In the genomic region with DNA sequence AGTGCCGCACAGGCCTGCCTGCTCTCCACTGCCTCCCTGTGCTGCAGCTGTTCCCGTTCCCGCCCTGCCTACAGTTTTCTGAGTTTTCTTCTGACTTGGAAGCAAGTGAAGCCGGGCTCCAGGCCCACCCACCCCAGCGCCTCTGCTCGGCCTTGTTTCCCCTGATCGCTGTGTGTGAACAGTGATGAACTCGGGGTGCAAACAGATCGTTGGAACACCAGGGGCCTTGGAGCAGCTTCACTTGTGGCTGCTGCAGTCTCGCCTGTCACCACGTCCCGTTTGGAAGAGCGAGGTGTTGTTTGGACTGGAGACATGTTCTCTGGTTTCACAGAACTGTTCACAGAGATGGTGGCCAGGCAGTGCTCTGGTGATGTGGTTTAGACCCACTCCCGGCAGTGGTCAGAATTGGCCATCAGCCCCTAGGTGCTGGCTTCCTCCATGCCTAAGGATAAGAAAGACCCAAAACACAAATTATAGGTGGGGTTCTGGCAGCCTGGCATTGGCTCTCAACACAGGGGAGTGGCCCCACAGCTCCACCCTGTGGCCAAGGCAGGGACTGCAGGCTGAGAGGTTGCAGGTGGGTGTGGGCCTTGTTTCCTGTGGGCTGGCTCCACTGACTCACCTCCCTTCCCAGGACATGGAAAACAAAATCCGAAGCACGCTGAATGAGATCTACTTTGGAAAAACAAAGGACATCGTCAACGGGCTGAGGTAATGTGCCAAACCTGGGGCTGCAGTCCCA, we compare ENCODE assay signal across 8 mouse cellular contexts. TPM values are rescaled to one million over a fixed set of nuclear protein-coding genes. Genes with fewer than 3 reads are reported as not detected.
DNase-seq lines count a peak whose midpoint lies in the region; ATAC-seq and TF ChIP-seq lines count a peak whose summit lies in the region.

No protein-coding gene starts in this region.

- H3K27ac ChIP-seq in liver, embryonic 14.5 days = no peak overlapping the region

- no peaks in the 10 kb centered on the region for H3K4me1 ChIP-seq in liver, embryonic 14.5 days (replicated peaks; ENCODE audit: control insufficient read depth in 2 of 2, insufficient read depth in 2 of 2, low read length in 1 of 2)

- no peak for ATAC-seq in liver, embryonic 14.5 days (ENCODE audit: insufficient read depth)

- H3K4me2 ChIP-seq in liver, embryonic 14.5 days (ENCODE audit: low read depth) = no peak overlapping the region

- no peaks in the 10 kb centered on the region for H3K9me3 ChIP-seq in liver, embryonic 14.5 days (ENCODE audit: control insufficient read depth, low read length)

- 71% methylated on average over 18 of the region's 18 CpGs for WGBS in liver, embryonic 14.5 days (ENCODE audit: insufficient replicate concordance)

- DNase-seq in 416B (ENCODE audit: low read depth) = peak; percentile 49
- DNase-seq in NIH3T3 (ENCODE audit: low read depth) = peak; percentile 89
- DNase-seq in cerebellum, postnatal 25 days = peak; percentile 89 to 92
- DNase-seq in gastrocnemius, postnatal 36 days = peak; percentile 85 to 92
- DNase-seq in kidney, postnatal 25 days = peak; percentile 85 to 91
- peak in 1 of 3 experiments; percentile 33 for DNase-seq in liver, embryonic 14.5 days (ENCODE audit: low read depth in 3 of 3, low spot score in 3 of 3)
- DNase-seq in retina, postnatal 1 day = peak; percentile 71
- peak; percentile 79 to 85 for DNase-seq in thymus, postnatal 36 days

- no peaks in the 10 kb centered on the region for H3K27me3 ChIP-seq in liver, embryonic 14.5 days (ENCODE audit: control insufficient read depth, insufficient read depth, low read length)

- H3K4me3 ChIP-seq in liver, embryonic 14.5 days (ENCODE audit: insufficient read depth in 1 of 2, low read depth in 2 of 2, low read length in 2 of 2) = no peak overlapping the region

- no peak overlapping the region for H3K9ac ChIP-seq in liver, embryonic 14.5 days (replicated peaks)

- intact Hi-C loops in gastrocnemius, postnatal 36 days (cut with DNase I) = loop anchor here (5.0 kb wide), 1 partner anchor 75 kb away; no protein-coding TSS in a partner anchor

- no peak for TF ChIP-seq EP300 in liver, embryonic 14.5 days (IDR thresholded peaks at IDR 0.05; ENCODE audit: low read depth)

- peaks cover 6% of the 10 kb centered on the region; the same call in 1 of the 2 replicates for H3K36me3 ChIP-seq in liver, embryonic 14.5 days (replicated peaks; ENCODE audit: control insufficient read depth, insufficient read depth, low read depth)

- TF ChIP-seq CTCF in liver, embryonic 14.5 days (IDR thresholded peaks at IDR 0.05; ENCODE audit: low read depth) = peak; percentile 98

RNA-seq across cellular contexts. Expression of a gene that starts 23.2 kb away (rescaled TPM):
- 1 to 10 TPM; 5.4 to 5.7 TPM for total RNA-seq in gastrocnemius, postnatal 36 days (2021)
- polyA plus RNA-seq in liver, embryonic 14.5 days (2012; rRNA removed) = 7.9 and 8.1 TPM in 2 replicates
- polyA plus RNA-seq in liver, embryonic 14.5 days (2014; fragmentation: Nextera tagmentation; extraction: Ambion mirVana) = 8.6 and 9.7 TPM in 2 replicates

RNA-seq across cellular contexts. Expression of a gene that starts 23.3 kb away (rescaled TPM):
- total RNA-seq in gastrocnemius, postnatal 36 days (2021) = 10 to 100 TPM; 32.8 to 33.3 TPM
- polyA plus RNA-seq in liver, embryonic 14.5 days (2012; rRNA removed) = 8.3 and 9.8 TPM in 2 replicates
- polyA plus RNA-seq in liver, embryonic 14.5 days (2014; fragmentation: Nextera tagmentation; extraction: Ambion mirVana) = 28.4 and 34.2 TPM in 2 replicates
